Mouse (Mus musculus): ENCODE results near the gene Hoxa9.

DNA sequence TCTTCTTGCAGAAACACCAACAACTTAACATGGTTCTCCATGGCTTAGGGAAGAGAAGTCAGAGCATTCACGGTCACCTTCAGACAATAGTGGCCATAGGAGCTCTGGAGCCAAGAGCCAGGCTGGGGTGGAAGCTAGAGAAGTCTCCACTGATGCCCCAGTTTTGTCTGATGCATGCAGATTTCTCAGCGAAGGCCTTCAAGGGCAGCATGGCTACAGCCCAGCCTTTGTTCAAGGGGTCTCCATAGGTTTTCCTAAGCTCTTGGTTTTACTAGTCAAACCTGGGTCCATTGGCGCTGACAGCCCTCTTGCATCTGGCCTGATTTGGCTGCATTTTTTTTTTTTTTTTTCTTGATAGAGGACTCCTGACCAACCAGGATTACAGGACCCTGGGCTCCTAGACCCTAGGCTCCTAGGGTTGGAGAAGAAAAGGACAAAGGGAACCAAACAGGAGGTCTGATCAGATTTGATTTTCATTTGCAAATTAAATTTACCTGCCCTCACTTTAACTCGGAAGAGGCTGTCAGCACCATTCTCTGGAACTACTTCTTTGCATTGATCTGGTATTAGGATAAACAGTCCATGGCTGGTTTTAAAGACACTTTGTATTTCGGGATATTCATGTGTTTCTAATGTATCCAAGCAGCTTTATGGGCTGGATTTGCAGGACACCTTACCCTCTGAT lies 33.4 kb upstream of the Hoxa9 start:
- no peak for TF ChIP-seq CTCF (IDR thresholded peaks at IDR 0.05; ENCODE audit: low read depth, low read length)
- TF ChIP-seq POLR2A (IDR thresholded peaks at IDR 0.05; ENCODE audit: borderline replicate concordance, low read depth, low read length) = no peak

All from bone marrow macrophage, adult 2 months (primary cell).